Mouse (Mus musculus) MEL (cell line): ENCODE measurements around the gene Scap. TPM values are rescaled to one million over a fixed set of nuclear protein-coding genes. Genes with fewer than 3 reads are reported as not detected.

Source experiments
- DNase-seq: peaks from one replicate; pipeline ENCODE4 v3.0.0; 2011; ENCODE audit warnings: low read depth, low spot score
- H3K27ac ChIP-seq: 2 replicates; pipeline ENCODE4 v1.5.1; 2012; ENCODE audit warnings: low read depth, mild to moderate bottlenecking, control low read depth, low read length, moderate library complexity; ENCODE audit not compliant: control insufficient read depth
- H3K27me3 ChIP-seq, 2 experiments: fragments of 150-350 bp in 1 of 2; sonication (generic) in 1 of 2; 2 replicates each; pipeline ENCODE4 v1.6.1; 2012; ENCODE audit warnings: low read length in 2 of 2, mild to moderate bottlenecking in 2 of 2, improper control_type of control experiment in 1 of 2, moderate library complexity in 1 of 2; ENCODE audit not compliant: insufficient read depth in 2 of 2, control insufficient read depth in 1 of 2
- H3K36me3 ChIP-seq, 2 experiments: 2 replicates each; pipeline ENCODE4 v1.6.1; 2012 to 2014; ENCODE audit warnings: low read length in 2 of 2, improper control_type of control experiment in 1 of 2, inconsistent platforms in 1 of 2, mild to moderate bottlenecking in 1 of 2; ENCODE audit not compliant: insufficient read depth in 2 of 2, control insufficient read depth in 1 of 2
- H3K4me1 ChIP-seq, 2 experiments: fragments of 150-350 bp in 1 of 2; sonication (generic) in 1 of 2; 2 replicates each; pipeline ENCODE4 v1.6.1; 2012; ENCODE audit warnings: low read length in 2 of 2, improper control_type of control experiment in 1 of 2, mild to moderate bottlenecking in 1 of 2; ENCODE audit not compliant: insufficient read depth in 2 of 2, control insufficient read depth in 1 of 2
- H3K4me3 ChIP-seq, 2 experiments: fragments of 150-350 bp in 1 of 2; sonication (generic) in 1 of 2; 2 replicates each; pipeline ENCODE4 v1.5.1; 2012; ENCODE audit warnings: low read depth in 2 of 2, low read length in 2 of 2, mild to moderate bottlenecking in 2 of 2, moderate library complexity in 2 of 2, control low read depth in 1 of 2, improper control_type of control experiment in 1 of 2; ENCODE audit not compliant: control insufficient read depth in 1 of 2, insufficient read depth in 1 of 2
- H3K79me2 ChIP-seq: 2 replicates; pipeline ENCODE4 v1.6.1; 2012; ENCODE audit warnings: mild to moderate bottlenecking, low read length, moderate library complexity; ENCODE audit not compliant: control insufficient read depth, poor library complexity, insufficient read depth
- H3K9ac ChIP-seq: 2 replicates; pipeline ENCODE4 v1.6.1; 2012; ENCODE audit warnings: low read depth, mild to moderate bottlenecking, control low read depth, low read length, moderate library complexity; ENCODE audit not compliant: control insufficient read depth, poor library complexity, severe bottlenecking
- H3K9me3 ChIP-seq: fragments of 150-350 bp; sonication (generic); replicated peaks from 2 replicates; pipeline ENCODE4 v1.6.1; 2012; ENCODE audit warnings: mild to moderate bottlenecking, low read length, improper control_type of control experiment, moderate library complexity; ENCODE audit not compliant: insufficient read depth
- ELF1 ChIP-seq: IDR thresholded peaks from 2 replicates; pipeline ENCODE4 v1.6.1; 2014; ENCODE audit warnings: low read depth, mild to moderate bottlenecking, inconsistent platforms, low read length, improper control_type of control experiment, moderate library complexity
- ETS1 ChIP-seq: IDR thresholded peaks from 2 replicates; pipeline ENCODE4 v1.6.1; 2012; ENCODE audit warnings: low read depth, mild to moderate bottlenecking, inconsistent platforms, low read length, improper control_type of control experiment, moderate library complexity
- GABPA ChIP-seq: IDR thresholded peaks from 2 replicates; pipeline ENCODE4 v1.6.1; 2012; ENCODE audit warnings: low read depth, mild to moderate bottlenecking, inconsistent platforms, low read length, improper control_type of control experiment, moderate library complexity
- HCFC1 ChIP-seq: IDR thresholded peaks from 2 replicates; pipeline ENCODE4 v1.6.1; 2012; ENCODE audit warnings: low read depth, mild to moderate bottlenecking, inconsistent platforms, low read length, improper control_type of control experiment, moderate library complexity
- MAZ ChIP-seq: IDR thresholded peaks from 2 replicates; pipeline ENCODE4 v1.6.1; 2012; ENCODE audit warnings: low read depth, mild to moderate bottlenecking, inconsistent platforms, low read length, improper control_type of control experiment
- MEF2A ChIP-seq: IDR thresholded peaks from 2 replicates; pipeline ENCODE4 v1.6.1; 2014; ENCODE audit warnings: low read depth, mild to moderate bottlenecking, inconsistent platforms, low read length, improper control_type of control experiment; ENCODE audit not compliant: poor library complexity, insufficient replicate concordance, severe bottlenecking; ENCODE audit errors: extremely low read depth
- MYC ChIP-seq: IDR thresholded peaks from 2 replicates; pipeline ENCODE4 v1.6.1; 2011; ENCODE audit warnings: low read depth, mild to moderate bottlenecking, low read length, improper control_type of control experiment, moderate library complexity
- NRF1 ChIP-seq: IDR thresholded peaks from 2 replicates; pipeline ENCODE4 v1.6.1; 2014; ENCODE audit warnings: low read depth, mild to moderate bottlenecking, inconsistent platforms, low read length, improper control_type of control experiment, moderate library complexity; ENCODE audit not compliant: poor library complexity, insufficient read depth, severe bottlenecking
- POLR2A ChIP-seq, 2 experiments: IDR thresholded peaks; 2 replicates each; pipeline ENCODE4 v1.6.1; 2011 to 2012; ENCODE audit warnings: low read length in 2 of 2, mild to moderate bottlenecking in 2 of 2, control low read depth in 1 of 2, improper control_type of control experiment in 1 of 2, low read depth in 1 of 2, moderate library complexity in 1 of 2; ENCODE audit not compliant: control insufficient read depth in 1 of 2, insufficient read depth in 1 of 2, poor library complexity in 1 of 2
- POLR2AphosphoS2 ChIP-seq: IDR thresholded peaks from 2 replicates; pipeline ENCODE4 v1.6.1; 2011; ENCODE audit warnings: low read length, improper control_type of control experiment
- RCOR1 ChIP-seq: IDR thresholded peaks from 2 replicates; pipeline ENCODE4 v1.6.1; 2012; ENCODE audit warnings: low read depth, mild to moderate bottlenecking, inconsistent platforms, low read length, improper control_type of control experiment
- TAL1 ChIP-seq: IDR thresholded peaks from 2 replicates; pipeline ENCODE4 v1.6.1; 2012; ENCODE audit warnings: mild to moderate bottlenecking, inconsistent platforms, low read length, moderate library complexity, mixed read lengths
- TBP ChIP-seq: IDR thresholded peaks from 2 replicates; pipeline ENCODE4 v1.8.0; 2011; ENCODE audit warnings: low read depth, low read length, improper control_type of control experiment
- ZKSCAN1 ChIP-seq: IDR thresholded peaks from 2 replicates; pipeline ENCODE4 v1.6.1; 2012; ENCODE audit warnings: low read depth, mild to moderate bottlenecking, inconsistent platforms, low read length, improper control_type of control experiment, moderate library complexity
- ZMIZ1 ChIP-seq: IDR thresholded peaks from 2 replicates; pipeline ENCODE4 v1.6.1; 2012; ENCODE audit warnings: low read depth, mild to moderate bottlenecking, inconsistent platforms, low read length, improper control_type of control experiment, moderate library complexity
- ZNF384 ChIP-seq: IDR thresholded peaks from 2 replicates; pipeline ENCODE4 v1.6.1; 2012; ENCODE audit warnings: low read depth, mild to moderate bottlenecking, inconsistent platforms, low read length, improper control_type of control experiment
- polyA plus RNA-seq, 2 experiments: library from polyadenylated mRNA; stranded (reverse) in 1 of 2; unstranded in 1 of 2; fragments of >175 nt in 1 of 2; fragments of >200 nt in 1 of 2; gene quantifications; 2 replicates each; pipeline versions ENCODE4 v1.2.1 to v1.2.4; 2012; ENCODE audit warnings: low replicate concordance in 2 of 2, low read depth in 1 of 2; ENCODE audit not compliant: insufficient read length in 2 of 2, insufficient read depth in 1 of 2, missing spikeins in 1 of 2
- total RNA-seq: library from RNA; depleted of rRNA; stranded (reverse); fragments of 300-350 nt; gene quantifications from 2 replicates; pipeline ENCODE4 v1.2.3, GENCODE M21; 2012

Gene Scap
- total and polyA plus RNA-seq, 3 experiments, result 59.4 to 88.8 TPM; not detected in 1

- no peak overlapping the region for H3K9ac ChIP-seq
- DNase-seq, result no peak
- no peaks in the 10 kb centered on the region for H3K9me3 ChIP-seq
- H3K79me2 ChIP-seq, result peaks cover 10% of the 10 kb centered on the region
- H3K4me1 ChIP-seq, result no peaks in the 10 kb centered on the region
- H3K27ac ChIP-seq, result no peak overlapping the region
- H3K4me3 ChIP-seq, result no peak overlapping the region
- TF ChIP-seq NRF1 (no peak), ELF1 (no peak), MEF2A (no peak), ETS1 (no peak), ZNF384 (no peak), ZKSCAN1 (no peak), MAZ (no peak)
- TF ChIP-seq, all 39 proteins: peak for 0
- Histone ChIP-seq H3K36me3 (no peaks in the 10 kb centered on the region), H3K27me3 (no peaks in the 10 kb centered on the region)
Measured at GRCm38 (mm10) chr9:110345057-110345739, 12.1 kb downstream of the Scap start.

- no peaks in the 10 kb centered on the region for H3K27me3 ChIP-seq
- peaks cover 2 to 18% of the 10 kb centered on the region in 2 experiments for H3K36me3 ChIP-seq
- H3K4me1 ChIP-seq, result peaks cover 15 to 19% of the 10 kb centered on the region in 2 experiments
- H3K9me3 ChIP-seq, result no peaks in the 10 kb centered on the region
- no peak overlapping the region for H3K9ac ChIP-seq
- H3K27ac ChIP-seq, result no peak overlapping the region
- H3K4me3 ChIP-seq, result no peak overlapping the region
- no peak for DNase-seq
- H3K79me2 ChIP-seq, result peaks cover 3% of the 10 kb centered on the region
- TF ChIP-seq HCFC1 (no peak), RCOR1 (no peak), TAL1 (no peak), TBP (no peak)
Measured at GRCm38 (mm10) chr9:110348899-110349298, 15.8 kb downstream of the Scap start.

- 0 out of 2 replicates have a peak, but pooled peaks cover 1% of the 10 kb centered on the region for H3K79me2 ChIP-seq
- H3K36me3 ChIP-seq, result peaks cover 2 to 18% of the 10 kb centered on the region in 2 experiments
- no peak overlapping the region for H3K27ac ChIP-seq
- H3K27me3 ChIP-seq, result no peaks in the 10 kb centered on the region
- no peaks in the 10 kb centered on the region for H3K9me3 ChIP-seq
- no peak overlapping the region for H3K9ac ChIP-seq
- TF ChIP-seq TAL1, result no peak
- TF ChIP-seq POLR2A (IDR thresholded peaks at IDR 0.05; ENCODE audit: control insufficient read depth in 1 of 2, insufficient read depth in 1 of 2, low read depth in 1 of 2, low read length in 2 of 2, poor library complexity in 1 of 2), result no peak
- TF ChIP-seq ZMIZ1, result no peak
- no peak for TF ChIP-seq RCOR1
- no peak for TF ChIP-seq ETS1
- no peak for TF ChIP-seq GABPA
- no peak for TF ChIP-seq TBP
- TF ChIP-seq HCFC1, result no peak
- TF ChIP-seq MYC, result no peak
- TF ChIP-seq POLR2AphosphoS2, result no peak
- no peak for TF ChIP-seq ELF1
- TF ChIP-seq, all 39 proteins: peak for 0
- Histone ChIP-seq H3K4me1 (peaks cover 15 to 19% of the 10 kb centered on the region in 2 experiments), H3K4me3 (no peak overlapping the region)
- no peak for DNase-seq
Measured at GRCm38 (mm10) chr9:110350188-110350587, 17.1 kb downstream of the Scap start.
